Mouse (Mus musculus) urinary bladder, postnatal 36 days (tissue): ENCODE results near the gene Siglec1.

Experiments used
- DNase-seq, 2 experiments: peaks; one replicate each; pipeline ENCODE4 v3.0.0; 2022; ENCODE audit warnings: low spot score in 2 of 2, mixed read lengths in 1 of 2

Siglec1 gene

DNA sequence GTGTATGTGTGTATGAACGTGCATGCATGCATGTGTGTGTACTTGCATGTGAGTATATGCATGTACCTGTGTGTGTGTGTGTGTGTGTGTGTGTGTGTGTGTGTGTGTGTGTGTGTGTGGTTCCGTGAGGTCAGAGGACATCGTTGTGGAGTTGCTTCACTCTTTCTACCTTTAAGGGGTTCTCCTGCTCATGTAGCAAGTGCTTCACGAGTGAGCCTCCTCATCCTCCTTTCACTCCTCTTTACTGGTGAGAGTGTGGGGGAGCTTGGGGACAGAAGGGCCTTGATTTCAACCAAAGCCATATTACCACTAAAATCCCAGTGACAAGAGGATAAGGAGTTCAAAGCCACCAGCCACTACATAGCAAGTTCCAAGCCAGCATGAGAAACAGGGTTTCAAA lies 10.5 kb upstream of the Siglec1 start:
- DNase-seq = no peak

- peak; percentile 52 to 64 for DNase-seq
These were observed 9.7 kb upstream of the Siglec1 start for GRCm38 (mm10) chr2:131096101-131096795.

GRCm38 (mm10) chr2:131094823-131095222 lies 8.3 kb upstream of the Siglec1 start:
- peak; percentile 79 to 80 for DNase-seq

DNA sequence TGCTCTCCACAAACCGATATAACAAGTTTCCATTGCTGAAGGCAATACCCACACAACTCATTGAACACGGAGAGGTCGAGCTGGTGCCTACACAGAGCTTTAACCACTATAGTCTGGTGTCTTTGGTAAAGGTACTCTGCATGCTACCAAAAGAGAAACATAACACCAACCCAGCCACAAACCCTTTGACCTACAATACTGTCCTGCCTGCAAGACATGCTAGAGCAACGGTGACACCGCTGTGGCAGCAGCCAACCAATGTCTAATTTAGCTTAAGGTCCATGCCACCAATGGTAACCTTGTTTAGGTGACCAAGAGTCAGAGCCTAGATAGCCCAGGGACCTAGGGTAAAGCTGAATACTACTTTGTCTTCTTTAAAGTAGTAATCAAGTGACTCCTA lies 7.0 kb upstream of the Siglec1 start:
- DNase-seq = peak in 1 of 2 experiments; percentile 0

GRCm38 (mm10) chr2:131090852-131091251 lies 4.3 kb upstream of the Siglec1 start:
- peak in 1 of 2 experiments; percentile 40 for DNase-seq

DNA sequence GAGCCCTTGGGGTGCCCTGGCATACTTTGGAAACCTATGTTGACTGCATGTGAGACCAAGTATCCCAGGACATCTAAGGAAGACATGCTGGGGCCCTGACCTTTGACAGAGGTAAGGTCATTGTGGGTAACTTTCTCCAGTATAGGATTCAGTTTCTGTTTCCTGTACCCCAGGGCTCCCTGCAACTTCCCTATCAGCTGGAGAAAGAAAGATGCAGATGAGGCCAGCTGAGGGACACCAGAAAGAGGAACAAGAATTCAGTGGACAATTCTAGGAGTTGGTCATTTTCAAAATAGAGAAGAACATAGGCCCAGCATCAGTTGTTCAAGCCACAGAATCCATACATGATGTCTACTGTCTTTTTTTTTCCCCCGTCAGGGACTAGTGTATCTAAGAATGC lies 3.1 kb upstream of the Siglec1 start:
- DNase-seq = no peak

GRCm38 (mm10) chr2:131088581-131088980 lies 2.0 kb upstream of the Siglec1 start:
- no peak for DNase-seq

DNA sequence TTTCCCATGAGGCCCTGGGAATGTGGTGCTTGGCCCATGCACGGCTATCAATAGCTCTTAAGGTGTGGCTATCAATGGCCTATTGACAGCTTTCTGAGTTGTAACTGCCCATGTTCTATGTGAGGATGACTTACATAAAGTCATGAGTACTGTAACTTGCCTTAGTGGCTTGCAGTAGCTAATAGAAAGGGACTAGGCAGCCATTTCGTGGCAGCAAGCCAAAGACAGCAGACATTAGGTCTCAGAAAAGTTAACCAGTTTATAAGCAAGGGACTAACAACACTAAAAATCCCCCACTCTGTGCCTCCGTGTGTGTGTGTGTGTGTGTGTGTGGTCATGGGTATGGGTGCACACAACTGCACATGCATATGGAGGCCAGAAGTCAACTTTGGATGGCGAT lies 2.4 kb downstream of the Siglec1 start:
- no peak for DNase-seq

DNA sequence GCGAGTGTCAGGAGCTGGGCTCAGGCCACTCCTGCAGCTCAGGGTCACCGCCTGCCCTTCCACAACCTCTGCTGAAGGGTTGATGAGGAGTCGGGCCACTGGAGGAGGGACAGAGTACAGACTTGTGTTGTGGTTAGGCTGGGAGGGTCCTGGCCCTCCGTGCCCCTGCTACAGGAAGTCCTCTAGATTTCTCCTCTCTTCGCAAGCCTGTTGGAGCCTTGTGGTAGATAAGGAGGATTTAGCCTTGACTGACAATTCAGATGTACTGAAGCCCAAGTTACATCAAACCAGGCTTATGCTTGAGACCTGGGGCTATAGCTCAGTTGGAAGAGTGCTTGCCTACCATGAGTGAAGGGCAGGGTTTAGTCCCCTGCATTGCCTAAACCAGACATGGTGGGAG lies 6.1 kb downstream of the Siglec1 start:
- DNase-seq = no peak

DNA sequence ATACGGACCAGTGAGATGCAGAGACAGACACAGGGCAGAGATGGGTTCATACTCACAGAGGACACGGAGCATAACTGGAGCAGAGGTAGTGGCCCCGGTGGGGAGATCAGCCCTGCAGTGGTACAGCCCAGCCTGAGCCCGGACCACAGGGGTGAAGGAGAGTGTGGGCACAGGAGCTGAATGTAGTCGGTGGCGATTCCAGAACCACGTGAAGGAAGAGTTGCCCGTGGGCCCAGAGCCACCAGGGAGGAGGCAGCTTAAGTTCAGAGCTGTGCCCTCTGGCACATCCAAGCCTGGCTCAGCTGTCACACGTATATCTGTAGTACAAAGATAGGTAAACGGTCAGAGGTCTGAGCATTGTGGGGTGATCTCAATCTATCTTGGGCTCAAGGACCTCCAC lies 14.0 kb downstream of the Siglec1 start:
- DNase-seq = no peak

DNA sequence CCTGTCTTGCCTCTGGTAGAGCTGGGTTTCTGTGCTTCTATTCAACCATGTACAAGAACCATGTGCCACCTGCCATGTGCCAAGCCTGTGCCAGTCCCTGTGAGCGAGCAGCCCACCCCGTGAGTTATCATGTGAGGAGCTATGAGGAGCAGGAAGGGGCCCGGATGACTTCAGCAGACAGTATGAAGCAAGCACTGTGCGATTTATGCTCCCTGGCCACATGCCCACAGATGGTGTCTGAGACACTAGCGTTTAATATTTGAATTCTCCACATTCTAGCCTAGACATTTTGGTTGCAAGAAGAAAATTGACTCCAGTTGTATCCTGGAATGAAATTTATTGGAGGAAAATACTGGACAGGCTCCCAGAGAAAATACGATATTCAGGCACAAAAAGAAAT lies 19.1 kb downstream of the Siglec1 start:
- no peak for DNase-seq

DNA sequence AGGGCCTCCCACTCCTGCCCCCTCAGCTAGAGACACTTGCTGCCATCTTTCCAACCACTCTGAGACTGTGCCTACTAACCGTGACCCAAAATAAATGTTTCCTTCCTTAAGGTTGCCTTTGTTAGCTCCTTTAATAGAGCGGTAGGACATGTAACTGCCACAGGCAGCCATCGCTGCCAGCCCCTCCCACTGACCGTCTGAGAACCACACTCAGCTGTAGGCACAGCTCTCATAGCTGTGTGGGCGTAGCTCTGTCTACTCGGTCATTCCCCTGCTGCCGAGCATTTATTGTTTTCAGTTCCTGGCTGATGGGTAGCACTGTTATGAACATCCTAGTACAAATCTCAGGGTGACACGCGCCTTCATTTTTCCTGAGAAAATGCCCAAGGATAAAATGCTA lies 20.2 kb downstream of the Siglec1 start:
- DNase-seq = no peak

DNA sequence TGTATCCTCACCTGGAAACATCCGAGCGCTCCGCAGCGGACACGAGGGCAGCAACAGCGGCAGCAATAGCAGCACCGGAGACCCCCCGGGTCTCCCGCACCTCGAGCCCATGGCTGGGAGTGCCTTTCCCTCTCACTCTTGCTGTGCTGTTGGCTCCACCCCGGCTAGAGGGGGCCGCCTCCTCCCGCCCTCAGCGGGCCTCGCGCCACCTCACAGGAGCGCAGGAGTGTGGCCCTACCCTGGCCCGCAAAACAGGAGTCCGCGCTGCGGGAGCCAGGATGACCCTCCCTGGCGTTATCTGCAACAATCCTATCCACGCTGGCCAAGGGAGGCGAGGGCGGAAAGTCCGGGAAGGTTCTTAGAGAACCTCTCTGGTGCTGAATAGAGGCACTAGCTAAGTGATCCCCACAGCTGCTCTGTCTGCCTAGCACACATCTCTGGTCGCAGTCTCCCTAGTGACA lies 23.1 kb downstream of the Siglec1 start, which contains the start of gene Adam33:
TSS of gene Adam33 (minus strand) at position 411 of the 461 bp plus-strand sequence.
- DNase-seq = no peak

GRCm38 (mm10) chr2:131061607-131062006 lies 25.0 kb downstream of the Siglec1 start:
- DNase-seq = no peak

DNA sequence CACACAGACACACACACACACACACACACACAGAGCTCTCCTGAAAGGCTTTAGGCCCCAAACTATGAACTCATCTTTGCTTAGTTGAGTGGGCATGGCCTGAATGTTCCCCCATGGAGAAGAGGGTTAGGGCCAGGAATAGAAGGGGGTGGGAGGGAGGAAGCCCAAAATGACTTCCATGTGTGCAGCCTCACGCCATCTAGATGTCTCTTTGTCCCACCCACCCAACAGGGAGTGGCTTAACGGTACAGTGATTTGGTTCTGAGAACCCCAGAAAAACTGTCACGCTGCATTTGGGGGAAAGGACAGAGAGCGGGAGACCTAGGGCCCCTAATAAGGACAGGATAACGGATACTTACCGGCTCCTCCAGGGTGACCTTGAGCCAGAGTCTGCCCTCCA lies 25.8 kb downstream of the Siglec1 start:
- no peak for DNase-seq

DNA sequence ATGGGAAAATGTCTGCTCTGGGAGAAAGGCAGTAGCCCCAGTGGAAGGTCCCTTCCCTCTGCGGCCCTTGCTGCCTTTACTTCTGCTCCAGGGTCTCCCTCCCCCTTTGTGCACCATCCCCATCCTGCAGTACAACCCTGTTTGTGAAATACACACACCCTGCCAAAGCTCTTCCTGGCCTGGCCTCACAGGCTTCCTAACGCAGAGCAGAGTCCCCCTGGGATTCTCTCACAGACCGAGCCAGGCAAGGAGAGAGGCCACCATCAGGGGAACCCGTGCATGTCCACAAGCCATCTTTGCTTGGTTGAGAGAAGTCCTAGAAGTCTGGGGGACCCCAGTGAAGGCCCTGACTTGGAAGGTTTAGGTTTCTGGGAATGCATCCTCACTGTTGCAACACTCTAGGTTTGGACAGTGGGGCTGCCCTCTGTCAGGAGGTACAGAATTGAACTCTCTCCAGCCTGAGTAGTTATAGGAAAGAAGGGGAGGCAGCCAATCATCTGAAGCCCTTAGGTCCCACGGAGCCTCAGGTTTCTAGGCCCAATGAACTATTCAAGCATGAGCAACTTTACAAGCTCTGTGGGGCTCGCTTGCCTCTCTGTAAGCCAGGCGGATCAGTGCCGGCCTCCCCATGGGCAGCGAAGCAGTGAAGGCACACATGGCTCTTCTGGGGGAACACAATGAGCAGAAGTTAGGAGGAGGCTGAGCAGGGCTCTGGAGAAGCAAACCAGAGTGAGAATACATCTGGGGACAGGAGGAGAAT lies 26.6 kb downstream of the Siglec1 start:
- DNase-seq = no peak

- DNase-seq = peak; percentile 51 to 80
These were observed 27.2 kb downstream of the Siglec1 start for GRCm38 (mm10) chr2:131059377-131059776.

DNA sequence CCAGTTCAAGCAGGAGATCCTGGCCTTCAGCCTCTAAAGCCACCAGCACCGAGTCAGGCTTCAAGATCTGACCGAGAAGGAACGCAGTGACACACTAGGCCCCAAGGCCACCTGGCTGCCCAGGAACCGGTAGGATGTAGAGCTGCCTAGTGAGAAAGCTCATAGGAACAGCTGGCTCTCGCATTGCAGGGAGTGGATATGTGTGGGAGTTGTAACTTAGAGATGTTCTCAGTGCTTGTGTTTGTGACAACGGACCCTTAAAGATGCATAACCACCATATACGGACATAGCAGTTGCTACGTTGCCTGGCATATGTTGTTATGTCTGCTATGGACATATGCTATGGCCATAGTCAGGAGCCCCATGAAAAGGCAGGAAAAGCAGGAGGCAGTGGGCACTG lies 27.9 kb downstream of the Siglec1 start:
- no peak for DNase-seq

GRCm38 (mm10) chr2:131056191-131056590 lies 30.4 kb downstream of the Siglec1 start:
- no peak for DNase-seq

DNA sequence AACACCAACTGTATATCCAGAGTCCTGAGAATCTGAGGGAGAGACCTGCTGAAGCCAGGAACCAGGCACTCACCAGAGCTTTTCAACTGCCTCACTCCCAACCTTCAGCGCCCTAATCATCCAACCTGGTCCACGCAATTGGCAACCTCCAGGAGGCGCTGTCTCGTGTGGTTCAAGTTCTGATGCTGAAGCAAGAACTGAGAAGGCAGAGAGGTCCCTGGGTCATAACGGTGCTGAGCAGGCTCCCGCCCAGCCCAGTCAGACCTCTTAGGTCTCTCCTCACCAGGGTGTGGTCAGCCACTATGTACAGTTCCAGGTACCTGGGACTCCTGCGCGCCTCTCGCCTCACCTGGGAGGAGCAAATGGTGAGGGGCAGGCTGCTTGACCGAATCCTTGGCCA lies 30.9 kb downstream of the Siglec1 start:
- DNase-seq = no peak

DNA sequence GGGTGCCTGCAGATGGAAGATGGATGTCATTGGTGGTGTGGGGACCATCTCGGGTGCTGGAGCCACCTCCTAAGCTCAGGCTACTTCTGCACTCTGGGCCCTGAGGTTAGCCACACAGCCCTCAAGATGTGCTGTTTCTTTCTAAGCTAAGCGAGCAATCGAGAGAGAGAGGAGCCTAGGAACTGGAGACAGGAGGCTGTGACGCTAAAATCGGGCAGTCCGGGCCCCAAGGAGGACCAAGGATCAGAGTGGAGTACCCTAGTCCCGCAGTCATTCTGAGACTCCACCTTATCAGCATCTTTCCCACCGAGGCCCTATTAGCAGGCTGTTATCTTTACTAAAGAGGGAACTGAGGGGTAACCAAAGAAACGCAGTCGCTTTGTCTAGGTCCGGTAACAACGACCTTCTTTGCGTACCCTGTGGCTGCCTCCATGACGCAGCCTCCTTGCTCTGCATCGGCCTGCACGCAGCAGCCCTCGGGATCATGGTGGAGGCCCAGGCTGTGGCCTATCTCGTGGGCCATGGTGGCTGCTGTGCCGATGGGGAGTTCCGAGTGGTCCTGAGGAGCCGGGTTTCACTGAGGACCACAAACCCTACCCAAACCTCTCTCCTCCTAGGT lies 31.8 kb downstream of the Siglec1 start:
- no peak for DNase-seq

GRCm38 (mm10) chr2:131053851-131054645 lies 32.5 kb downstream of the Siglec1 start:
- DNase-seq = no peak
